Mouse (Mus musculus) embryonic stem cell, embryonic (primary cell): Measurements from ENCODE around the gene Ankrd44.

ENCODE experiments used
- CTCF ChIA-PET, 4 experiments: fragments of 300-600 bp in 2 of 4; fragments of 350-600 bp in 2 of 4; sonication (Branson Sonifier 250); formaldehyde crosslinking; loops; one replicate each; lab custom pipeline; 2022; ENCODE audit warnings: inconsistent platforms in 2 of 4; lab: Charles Lee
- POLR2A ChIA-PET, 4 experiments: fragments of 300-600 bp in 2 of 4; fragments of 350-600 bp in 2 of 4; sonication (Branson Sonifier 250); formaldehyde crosslinking; loops; one replicate each; lab custom pipeline; 2022; ENCODE audit warnings: antibody characterized with exemption in 4 of 4, inconsistent platforms in 1 of 4; lab: Charles Lee

The Ankrd44 gene

DNA sequence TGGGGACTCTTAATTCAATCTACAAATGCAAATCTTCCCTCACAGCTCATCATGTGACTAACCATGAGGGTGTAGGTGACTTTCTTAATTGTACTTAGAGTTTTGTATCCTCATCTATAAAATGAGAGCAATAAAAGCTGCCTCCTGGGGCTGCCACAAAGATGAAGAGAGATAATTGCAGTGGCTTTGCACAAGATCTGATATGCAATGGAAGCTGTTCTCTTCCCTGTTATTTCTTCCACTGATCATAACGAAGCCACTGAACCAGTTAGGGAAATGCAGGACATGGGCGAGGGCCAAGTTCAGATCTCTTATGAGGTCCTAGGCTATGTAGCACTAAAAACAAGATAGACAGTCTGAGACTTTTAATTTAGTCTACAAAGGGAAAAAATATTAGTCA is 258.2 kb downstream of the Ankrd44 start:
- POLR2A ChIA-PET = no interaction called here
- CTCF ChIA-PET = no interaction called here

DNA sequence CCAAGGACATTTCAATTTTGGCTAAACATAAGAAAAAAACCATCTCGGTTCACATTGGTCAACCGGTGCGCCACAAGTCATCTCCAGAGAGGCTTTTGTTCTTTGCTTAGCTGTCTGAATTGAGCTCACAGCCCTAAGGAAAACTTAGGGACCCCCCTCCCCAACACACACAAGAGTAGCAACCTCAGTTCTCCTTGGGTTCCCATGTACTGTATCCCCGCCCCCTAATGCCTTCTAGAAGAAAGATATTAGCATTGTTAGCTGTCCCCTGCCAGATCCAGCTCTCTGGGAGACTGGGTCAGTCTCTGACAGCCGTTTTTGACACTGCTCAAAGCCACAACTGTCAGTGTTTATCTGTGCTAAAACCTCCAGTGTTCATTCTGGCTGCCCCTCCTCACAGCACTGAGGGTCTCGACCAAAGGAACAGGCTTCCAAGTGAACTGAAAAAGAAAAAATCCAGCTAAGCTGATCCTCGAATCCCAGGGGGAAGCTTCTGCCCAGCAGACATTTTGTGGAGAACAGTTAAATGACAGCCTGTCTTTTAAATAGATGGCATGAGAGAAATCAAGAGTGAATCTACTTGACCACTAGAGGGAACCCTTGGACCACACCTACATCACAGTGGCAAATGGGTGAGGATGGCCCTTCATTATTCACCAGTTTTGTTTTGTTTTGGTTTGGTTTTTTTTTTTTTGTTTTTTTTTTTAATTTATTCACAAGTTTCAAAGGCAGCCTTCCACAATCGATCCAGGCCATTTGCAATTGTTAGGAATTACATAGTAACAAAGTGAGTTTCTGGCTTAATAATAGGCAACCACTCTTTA is 260.4 kb downstream of the Ankrd44 start:
- ChIA-PET POLR2A (interaction anchor here in 1 of 4 experiments (0.7 kb wide), 1 partner anchor 298 kb away, joined by 4 read pairs; no protein-coding TSS in a partner anchor), CTCF (interaction anchor here (0.5 to 1.6 kb wide), 7 partner anchors 8 to 342 kb away, joined by 3 to 4 read pairs (median 4); partner anchors contain the start of gene Ankrd44 (in 1 of the 4))

- POLR2A ChIA-PET = interaction anchor here in 1 of 4 experiments (0.6 kb wide), 1 partner anchor 31 kb away, joined by 3 read pairs; no protein-coding TSS in a partner anchor
- CTCF ChIA-PET = interaction anchor here in 3 of 4 experiments (0.6 to 1.6 kb wide), 4 partner anchors 8 to 314 kb away, joined by 3 to 4 read pairs (median 4); no protein-coding TSS in a partner anchor
These were observed 261.1 kb downstream of the Ankrd44 start for GRCm38 (mm10) chr1:54665095-54665494.

GRCm38 (mm10) chr1:54660674-54661073 is 265.5 kb downstream of the Ankrd44 start:
- POLR2A ChIA-PET = no interaction called here

GRCm38 (mm10) chr1:54658558-54658957 is 267.6 kb downstream of the Ankrd44 start:
- POLR2A ChIA-PET = no interaction called here
- CTCF ChIA-PET = no interaction called here

More at GRCm38 (mm10) chr1:54660674-54661073, 265.5 kb downstream of the Ankrd44 start:
- CTCF ChIA-PET = no interaction called here

- ChIA-PET CTCF (no interaction called here), POLR2A (no interaction called here)
These were observed 277.9 kb downstream of the Ankrd44 start for GRCm38 (mm10) chr1:54648237-54648636.

- ChIA-PET CTCF (no interaction called here), POLR2A (no interaction called here)
These were observed 278.8 kb downstream of the Ankrd44 start for GRCm38 (mm10) chr1:54647335-54647745.

DNA sequence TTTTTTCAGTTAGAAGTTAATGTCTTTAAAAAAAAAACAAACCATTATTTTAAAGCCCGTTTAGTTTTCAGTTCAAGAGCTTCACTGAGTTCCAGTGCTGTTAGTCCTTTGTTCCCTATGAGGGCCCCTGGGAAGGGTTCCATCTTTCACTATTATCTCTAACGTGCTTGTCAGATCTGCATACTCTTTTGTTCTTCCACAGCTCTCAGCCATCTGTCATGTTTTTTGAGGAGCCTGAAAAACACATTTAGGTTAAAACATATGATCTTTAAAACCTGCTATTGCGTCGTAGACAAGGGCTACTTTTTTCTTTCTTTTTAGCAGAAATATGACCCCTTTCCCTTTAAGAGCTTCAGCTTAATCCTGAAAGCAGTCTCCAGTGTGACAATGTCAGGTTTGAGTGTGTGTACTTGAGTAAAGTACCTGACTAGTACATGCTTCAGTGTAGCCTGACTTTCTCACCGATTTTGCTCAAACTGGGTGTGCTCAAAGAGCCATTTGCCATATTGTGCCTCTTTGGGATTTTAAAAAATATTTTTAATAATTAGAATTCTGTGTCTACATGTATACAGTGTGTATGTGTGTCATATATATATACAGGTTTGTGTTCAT is 285.9 kb downstream of the Ankrd44 start:
- ChIA-PET POLR2A (interaction anchor here in 1 of 4 experiments (1.2 kb wide), 1 partner anchor 33 kb away, joined by 3 read pairs; no protein-coding TSS in a partner anchor), CTCF (interaction anchor here in 1 of 4 experiments (0.7 kb wide), 2 partner anchors 14 to 996 kb away, joined by 3 to 4 read pairs; no protein-coding TSS in a partner anchor)

GRCm38 (mm10) chr1:54639506-54640078 is 286.6 kb downstream of the Ankrd44 start:
- POLR2A ChIA-PET = interaction anchor here in 1 of 4 experiments (0.9 to 1.2 kb wide), 2 partner anchors 12 to 33 kb away, joined by 3 read pairs; no protein-coding TSS in a partner anchor
- CTCF ChIA-PET = interaction anchor here in 2 of 4 experiments (0.6 to 0.7 kb wide), 2 partner anchors 996 to 1497 kb away, joined by 3 read pairs; no protein-coding TSS in a partner anchor

- ChIA-PET CTCF (interaction anchor here in 1 of 4 experiments (0.6 kb wide), 1 partner anchor 1496 kb away, joined by 3 read pairs; no protein-coding TSS in a partner anchor), POLR2A (interaction anchor here in 1 of 4 experiments (0.9 to 1.2 kb wide), 2 partner anchors 12 to 32 kb away, joined by 3 read pairs; no protein-coding TSS in a partner anchor)
These were observed 287.1 kb downstream of the Ankrd44 start for GRCm38 (mm10) chr1:54639076-54639475.

- CTCF ChIA-PET = no interaction called here
- POLR2A ChIA-PET = no interaction called here
These were observed 288.8 kb downstream of the Ankrd44 start for GRCm38 (mm10) chr1:54637340-54637739.

GRCm38 (mm10) chr1:54629106-54629505 is 297.1 kb downstream of the Ankrd44 start:
- POLR2A ChIA-PET = no interaction called here
- CTCF ChIA-PET = no interaction called here

DNA sequence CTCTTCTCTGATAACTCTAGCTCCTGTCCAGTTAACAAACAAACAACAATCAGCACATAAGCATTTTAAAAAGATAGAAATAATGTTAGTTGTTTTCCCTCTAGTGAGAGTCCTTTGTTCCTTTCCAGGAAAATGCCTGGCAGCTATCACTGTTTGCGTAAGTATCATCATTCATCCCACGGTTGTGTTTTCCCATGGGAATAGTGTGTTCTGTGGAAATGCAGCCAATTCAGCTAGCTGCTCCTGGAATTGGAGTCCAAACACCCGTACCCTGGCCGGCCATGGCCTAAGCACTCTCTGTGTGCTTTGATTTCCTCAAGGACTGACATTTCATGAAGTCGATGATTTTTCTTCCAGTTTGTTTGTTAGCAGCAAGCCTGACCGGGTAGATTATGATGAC is 311.2 kb downstream of the Ankrd44 start:
- POLR2A ChIA-PET = no interaction called here
- CTCF ChIA-PET = no interaction called here

DNA sequence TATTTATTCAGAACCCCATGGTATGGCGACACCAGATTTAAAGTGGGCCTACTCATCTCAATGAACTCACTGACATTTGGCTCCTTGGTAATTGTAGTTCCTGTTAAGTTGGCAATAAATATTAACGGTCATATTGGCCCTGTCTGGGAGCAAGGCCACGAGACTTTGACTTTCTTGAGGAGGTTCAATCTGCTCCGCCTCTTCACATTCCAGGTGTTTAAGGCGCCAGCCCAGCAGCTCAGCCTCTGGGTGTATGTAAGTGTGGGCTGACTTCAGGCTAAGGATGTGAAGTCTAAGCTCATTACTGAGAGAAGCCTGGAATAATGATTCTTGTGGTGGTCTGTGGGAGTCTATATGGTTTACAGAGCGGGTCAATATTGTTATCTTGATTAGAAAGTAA is 313.8 kb downstream of the Ankrd44 start:
- ChIA-PET POLR2A (interaction anchor here in 1 of 4 experiments (0.9 to 1.3 kb wide), 2 partner anchors 27 to 64 kb away, joined by 3 read pairs; no protein-coding TSS in a partner anchor), CTCF (no interaction called here)

DNA sequence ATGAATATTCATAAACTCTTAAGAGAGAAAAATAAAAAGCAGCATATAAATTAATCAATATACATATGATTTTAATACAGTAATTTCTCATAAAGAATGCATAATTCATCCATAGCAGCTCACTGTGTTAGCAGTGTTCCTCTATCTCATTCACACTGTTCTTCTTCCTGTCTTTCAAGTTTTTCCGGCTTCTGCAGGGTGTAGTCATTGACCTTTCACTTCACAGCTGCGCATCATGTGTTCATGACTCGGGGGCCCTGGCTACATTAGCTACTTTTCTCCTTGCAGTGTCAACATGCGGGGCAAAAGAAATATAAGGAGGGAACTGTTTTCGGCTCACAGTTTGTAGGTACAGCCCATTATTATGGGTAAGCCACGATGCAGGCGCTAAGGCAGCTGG is 314.3 kb downstream of the Ankrd44 start:
- POLR2A ChIA-PET = interaction anchor here in 1 of 4 experiments (0.9 to 1.3 kb wide), 2 partner anchors 26 to 65 kb away, joined by 3 read pairs; no protein-coding TSS in a partner anchor

DNA sequence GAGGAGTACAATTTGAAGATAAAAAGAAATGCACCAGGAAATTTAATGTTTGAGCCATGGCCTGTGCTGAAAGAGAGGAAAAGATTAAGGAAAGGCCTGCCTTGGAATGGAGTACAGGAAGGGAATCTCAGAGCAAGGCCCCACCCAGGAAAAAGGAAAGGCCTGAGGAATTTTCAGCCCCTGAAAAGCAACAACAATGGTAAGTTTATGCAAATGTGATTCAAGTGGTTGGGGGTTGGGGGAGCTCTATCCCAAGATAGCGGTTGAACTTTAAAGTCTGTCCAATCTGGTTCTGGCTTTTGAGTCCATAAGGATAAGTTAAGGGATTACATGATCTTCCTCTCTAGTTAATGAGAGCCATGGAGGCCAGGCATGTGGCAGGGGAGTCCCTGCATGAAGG is 319.3 kb downstream of the Ankrd44 start:
- ChIA-PET CTCF (interaction anchor here in 1 of 4 experiments (0.6 kb wide), 1 partner anchor 113 kb away, joined by 4 read pairs; no protein-coding TSS in a partner anchor), POLR2A (interaction anchor here in 1 of 4 experiments (0.6 to 1.7 kb wide), 3 partner anchors 22 to 48 kb away, joined by 3 to 11 read pairs (median 3); no protein-coding TSS in a partner anchor)

More for the DNA sequence above, 314.3 kb downstream of the Ankrd44 start:
- CTCF ChIA-PET = no interaction called here

GRCm38 (mm10) chr1:54601692-54602091 is 324.5 kb downstream of the Ankrd44 start:
- ChIA-PET POLR2A (no interaction called here), CTCF (no interaction called here)

GRCm38 (mm10) chr1:54600275-54600674 is 325.9 kb downstream of the Ankrd44 start:
- CTCF ChIA-PET = no interaction called here
- POLR2A ChIA-PET = interaction anchor here in 2 of 4 experiments (1.5 to 2.2 kb wide), 2 partner anchors 15 kb away, joined by 4 to 11 read pairs; no protein-coding TSS in a partner anchor
